ENCODE assay signal across 8 mouse cellular contexts in the genomic region with DNA sequence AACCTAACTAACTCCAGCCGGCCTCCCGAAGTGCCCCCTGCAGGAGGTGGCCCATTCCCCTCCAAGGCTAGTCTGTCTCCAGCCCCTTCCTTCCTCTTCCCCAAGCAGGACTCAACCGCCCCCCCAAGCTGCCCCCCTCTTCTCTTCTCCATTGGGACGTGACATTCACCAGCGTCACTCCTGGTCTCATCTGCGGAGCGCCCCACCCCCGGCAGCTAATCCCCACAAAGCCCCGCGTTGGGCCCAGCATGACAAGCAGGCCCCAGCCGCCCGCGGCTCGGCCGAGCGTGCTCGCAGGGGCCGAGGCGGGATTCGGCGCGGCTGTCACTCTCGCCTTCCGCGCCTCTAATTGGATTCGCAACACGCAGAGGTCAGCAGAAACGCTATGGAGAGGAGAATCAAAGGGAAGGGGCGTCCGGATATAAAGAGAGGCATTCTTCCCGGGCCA.
DNase-seq lines count a peak whose midpoint lies in the region; ATAC-seq and TF ChIP-seq lines count a peak whose summit lies in the region.
"Had no signal": no experiment of that assay in that cellular context is flagged by ENCODE, and none has a peak within 500 bp of the region (broad histone marks: within the 10 kb centered on the region; RNA-seq: fewer than 3 reads in every experiment).

No protein-coding gene starts in this region.

- H3K4me3 ChIP-seq in lung, embryonic 16.5 days (ENCODE audit: low read length), result peak overlapping the region; percentile 37
- H3K4me3 ChIP-seq in lung, adult 2 months (replicated peaks; ENCODE audit: extremely low read depth, low read depth, low read length), result no peak overlapping the region
- H3K4me3 ChIP-seq in forebrain, embryonic 10.5 days, result peak overlapping the region; percentile 42
- H3K4me3 ChIP-seq in intestine, embryonic 15.5 days (replicated peaks), result peak overlapping the region; percentile 22
- peak overlapping the region; percentile 19 for H3K4me3 ChIP-seq in small intestine, adult 2 months (ENCODE audit: low read depth, low read length)
- H3K4me3 ChIP-seq: megakaryocyte, embryonic 14.5 days had no signal

- WGBS in lung, embryonic 16.5 days, result 2% methylated on average over 31 of the region's 31 CpGs
- 13% methylated on average over 30 of the region's 31 CpGs for WGBS in lung, adult 2 months
- WGBS in forebrain, embryonic 10.5 days, result under 1% methylated on average over 31 of the region's 31 CpGs
- WGBS in intestine, embryonic 15.5 days, result 3% methylated on average over 31 of the region's 31 CpGs
- WGBS in small intestine, adult 2 months, result 59% methylated on average over 31 of the region's 31 CpGs

- no peak for TF ChIP-seq POLR2A in lung, adult 2 months (IDR thresholded peaks at IDR 0.05; ENCODE audit: borderline replicate concordance, extremely low read depth, low read depth, low read length)
- TF ChIP-seq POLR2A in small intestine, adult 2 months (IDR thresholded peaks at IDR 0.05; ENCODE audit: low read depth, low read length), result no peak

- H3K36me3 ChIP-seq in lung, embryonic 16.5 days (ENCODE audit: control insufficient read depth, insufficient read depth, low read length), result no peaks in the 10 kb centered on the region
- peaks cover 30% of the 10 kb centered on the region for H3K36me3 ChIP-seq in forebrain, embryonic 10.5 days (replicated peaks)
- no peaks in the 10 kb centered on the region for H3K36me3 ChIP-seq in intestine, embryonic 15.5 days
- no peaks in the 10 kb centered on the region for H3K36me3 ChIP-seq in small intestine, adult 2 months (ENCODE audit: control insufficient read depth, insufficient read depth, low read length)

- H3K9ac ChIP-seq in lung, embryonic 16.5 days (ENCODE audit: low read length), result peak overlapping the region; percentile 64
- H3K9ac ChIP-seq in intestine, embryonic 15.5 days, result peak overlapping the region; percentile 40

- H3K4me1 ChIP-seq in lung, embryonic 16.5 days (replicated peaks; ENCODE audit: control insufficient read depth, insufficient read depth, low read length), result peaks cover 17% of the 10 kb centered on the region
- H3K4me1 ChIP-seq in lung, adult 2 months (ENCODE audit: control insufficient read depth, insufficient read depth, low read length), result no peaks in the 10 kb centered on the region
- H3K4me1 ChIP-seq in forebrain, embryonic 10.5 days, result peaks cover 94% of the 10 kb centered on the region
- peaks cover 46% of the 10 kb centered on the region for H3K4me1 ChIP-seq in intestine, embryonic 15.5 days (replicated peaks)
- peaks cover 21% of the 10 kb centered on the region for H3K4me1 ChIP-seq in small intestine, adult 2 months (ENCODE audit: control insufficient read depth, insufficient read depth, insufficient read length, low read length)

- no peak for TF ChIP-seq CTCF in lung, adult 2 months (IDR thresholded peaks at IDR 0.05; ENCODE audit: insufficient read depth, low read length)
- TF ChIP-seq CTCF in small intestine, adult 2 months (IDR thresholded peaks at IDR 0.05; ENCODE audit: extremely low read depth, insufficient read length, insufficient replicate concordance, low read depth, low read length), result no peak

- peak; percentile 70 for ATAC-seq in lung, embryonic 16.5 days (ENCODE audit: low read depth)
- peak; percentile 46 for ATAC-seq in intestine, embryonic 15.5 days
- no peak for ATAC-seq in CD4-positive, CD25-positive, alpha-beta regulatory T cell, adult 4 months

- no peak overlapping the region for H3K27ac ChIP-seq in lung, embryonic 16.5 days (ENCODE audit: low read length)
- H3K27ac ChIP-seq in forebrain, embryonic 10.5 days, result peak overlapping the region; percentile 91
- H3K27ac ChIP-seq in intestine, embryonic 15.5 days, result peak overlapping the region; percentile 40; the same call in 1 of the 2 replicates
- no peak overlapping the region for H3K27ac ChIP-seq in small intestine, adult 2 months (ENCODE audit: insufficient read depth, low read depth, low read length)

- no peaks in the 10 kb centered on the region; the same call in 1 of the 2 replicates for H3K27me3 ChIP-seq in lung, embryonic 16.5 days (ENCODE audit: control insufficient read depth, insufficient read depth, low read depth, low read length)
- H3K27me3 ChIP-seq in forebrain, embryonic 10.5 days (ENCODE audit: poor library complexity, severe bottlenecking), result peaks cover 50% of the 10 kb centered on the region
- H3K27me3 ChIP-seq in intestine, embryonic 15.5 days (replicated peaks), result no peaks in the 10 kb centered on the region
- no peaks in the 10 kb centered on the region for H3K27me3 ChIP-seq in small intestine, adult 2 months (ENCODE audit: control insufficient read depth, insufficient read depth, low read length)

- H3K9me3 ChIP-seq in lung, embryonic 16.5 days (ENCODE audit: control insufficient read depth, low read length), result no peaks in the 10 kb centered on the region
- no peaks in the 10 kb centered on the region for H3K9me3 ChIP-seq in forebrain, embryonic 10.5 days
- H3K9me3 ChIP-seq in intestine, embryonic 15.5 days, result no peaks in the 10 kb centered on the region

- H3K4me2 ChIP-seq in lung, embryonic 16.5 days (ENCODE audit: low read depth, low read length), result peak overlapping the region; percentile 67
- peak overlapping the region; percentile 67 for H3K4me2 ChIP-seq in intestine, embryonic 15.5 days (replicated peaks)

- DNase-seq in lung, adult 2 months, result no peak
- DNase-seq in forebrain, embryonic 10.5 days (ENCODE audit: extremely low spot score, low spot score), result peak; percentile 90
- peak; percentile 35 to 57 for DNase-seq in lung, postnatal 4 days

Comparison
In these comparisons a context has a peak if more than half of its experiments do, and no peak if none do; other contexts are left out.
1. H3K27ac ChIP-seq: peak in forebrain, embryonic 10.5 days (single experiment) and intestine, embryonic 15.5 days (single experiment); none in lung, embryonic 16.5 days (single experiment) and small intestine, adult 2 months (single experiment).